25 mouse cellular contexts compared by ENCODE assay signal in genomic region chr8:110496286-110496685, GRCm38 (mm10).
"Had no signal": no experiment of that assay in that cellular context is flagged by ENCODE, and none has a peak within 500 bp of the region (broad histone marks: within the 10 kb centered on the region; RNA-seq: fewer than 3 reads in every experiment).

No protein-coding gene starts in this region.

- H3K4me3 ChIP-seq: gastrocnemius, adult 2 months; heart, adult 2 months; heart, embryonic 13.5 days; heart, embryonic 15.5 days; hindbrain, embryonic 13.5 days; hindbrain, embryonic 15.5 days; kidney, embryonic 15.5 days; left cerebral cortex, adult 2 months; limb, embryonic 10.5 days; limb, embryonic 12.5 days; liver, embryonic 13.5 days; liver, embryonic 15.5 days had no signal

- DNase-seq: gastrocnemius, adult 2 months; gastrocnemius, postnatal 10 days; gastrocnemius, postnatal 25 days; heart, adult 2 months; heart, postnatal 14 days; heart, postnatal 36 days; kidney, adult 11 months; kidney, adult 2 months; kidney, adult 9 months; kidney, postnatal 14 days; kidney, postnatal 36 days; liver; liver, embryonic 13.5 days; liver, postnatal 0 days had no signal

- H3K27ac ChIP-seq: gastrocnemius, adult 2 months; heart, adult 2 months; heart, embryonic 13.5 days; heart, embryonic 15.5 days; hindbrain, embryonic 13.5 days; hindbrain, embryonic 15.5 days; hindbrain, postnatal 0 days; kidney, embryonic 15.5 days; kidney, postnatal 0 days; left cerebral cortex, adult 2 months; limb, embryonic 10.5 days; limb, embryonic 12.5 days; liver, embryonic 13.5 days; liver, embryonic 15.5 days had no signal
